Mouse (Mus musculus): ENCODE measurements around the gene Ntrk3. TPM values are rescaled to one million over a fixed set of nuclear protein-coding genes. Genes with fewer than 3 reads are reported as not detected.

Ntrk3 gene
- polyA plus RNA-seq, 1 experiment from 2014 or later, result 1.2 TPM

DNA sequence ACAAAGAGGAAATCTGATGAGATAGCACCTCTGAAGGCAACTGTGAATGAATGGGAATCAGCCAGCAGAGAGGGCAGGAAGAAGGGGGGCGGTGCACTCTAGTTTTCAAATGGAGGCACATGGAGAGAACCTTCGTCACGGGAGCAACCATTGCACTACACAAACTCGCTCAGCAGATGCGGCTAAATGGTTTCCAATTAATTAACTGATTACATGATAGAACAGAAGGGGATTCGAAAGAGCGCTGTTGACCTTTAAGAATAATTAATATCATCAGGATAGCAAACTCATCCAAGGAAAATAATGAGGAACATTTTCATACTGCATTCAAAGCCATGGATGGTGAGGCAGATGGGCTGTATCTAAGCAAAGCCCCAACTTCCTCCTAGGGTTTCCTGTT lies 244.2 kb downstream of the Ntrk3 start:
- 92% methylated on average over 7 of the region's 7 CpGs for WGBS
- H3K4me1 ChIP-seq (replicated peaks; ENCODE audit: control insufficient read depth, insufficient read depth, low read length), result no peaks in the 10 kb centered on the region
- H3K27ac ChIP-seq (ENCODE audit: low read depth, low read length), result no peak overlapping the region
- no peak overlapping the region for H3K4me2 ChIP-seq (replicated peaks; ENCODE audit: low read depth)
- H3K9me3 ChIP-seq (ENCODE audit: control insufficient read depth), result no peaks in the 10 kb centered on the region
- H3K9ac ChIP-seq (ENCODE audit: low read depth, low read length), result no peak overlapping the region
- ATAC-seq, result no peak
- no peak for TF ChIP-seq CTCF (IDR thresholded peaks at IDR 0.05; ENCODE audit: low read depth)
- no peak overlapping the region for H3K4me3 ChIP-seq (ENCODE audit: low read depth, low read length)
- H3K36me3 ChIP-seq (ENCODE audit: control insufficient read depth, insufficient read depth), result no peaks in the 10 kb centered on the region
- no peaks in the 10 kb centered on the region for H3K27me3 ChIP-seq (replicated peaks; ENCODE audit: control insufficient read depth, insufficient read depth, low read length)

DNA sequence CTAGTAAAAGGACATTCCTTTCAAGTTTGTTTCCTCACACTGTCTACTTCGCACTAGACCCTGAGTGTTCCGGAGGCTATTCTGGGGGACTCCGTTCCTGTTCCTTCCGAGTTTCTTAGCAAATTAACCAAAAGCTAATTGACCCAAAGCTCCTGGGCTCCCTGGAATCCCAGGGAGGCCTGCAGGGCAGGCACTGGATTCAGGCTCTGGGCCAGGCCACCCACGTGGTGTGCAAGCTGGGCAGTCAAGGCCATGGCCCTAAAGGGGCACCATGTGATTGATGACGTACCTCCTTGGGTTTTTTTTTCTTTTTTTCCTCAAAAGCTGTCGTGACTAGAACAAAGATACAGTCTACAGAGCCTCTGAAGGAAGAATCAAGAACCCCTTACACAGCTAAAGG lies 246.6 kb downstream of the Ntrk3 start:
- TF ChIP-seq CTCF (IDR thresholded peaks at IDR 0.05; ENCODE audit: low read depth), result no peak
- 46% methylated on average over 7 of the region's 7 CpGs for WGBS
- H3K9me3 ChIP-seq (ENCODE audit: control insufficient read depth), result no peaks in the 10 kb centered on the region
- no peaks in the 10 kb centered on the region for H3K27me3 ChIP-seq (replicated peaks; ENCODE audit: control insufficient read depth, insufficient read depth, low read length)
- H3K4me2 ChIP-seq (replicated peaks; ENCODE audit: low read depth), result no peak overlapping the region
- H3K9ac ChIP-seq (ENCODE audit: low read depth, low read length), result no peak overlapping the region
- no peak overlapping the region for H3K4me3 ChIP-seq (ENCODE audit: low read depth, low read length)
- H3K27ac ChIP-seq (ENCODE audit: low read depth, low read length), result no peak overlapping the region
- no peaks in the 10 kb centered on the region for H3K36me3 ChIP-seq (ENCODE audit: control insufficient read depth, insufficient read depth)
- no peaks in the 10 kb centered on the region for H3K4me1 ChIP-seq (replicated peaks; ENCODE audit: control insufficient read depth, insufficient read depth, low read length)
- no peak for ATAC-seq

DNA sequence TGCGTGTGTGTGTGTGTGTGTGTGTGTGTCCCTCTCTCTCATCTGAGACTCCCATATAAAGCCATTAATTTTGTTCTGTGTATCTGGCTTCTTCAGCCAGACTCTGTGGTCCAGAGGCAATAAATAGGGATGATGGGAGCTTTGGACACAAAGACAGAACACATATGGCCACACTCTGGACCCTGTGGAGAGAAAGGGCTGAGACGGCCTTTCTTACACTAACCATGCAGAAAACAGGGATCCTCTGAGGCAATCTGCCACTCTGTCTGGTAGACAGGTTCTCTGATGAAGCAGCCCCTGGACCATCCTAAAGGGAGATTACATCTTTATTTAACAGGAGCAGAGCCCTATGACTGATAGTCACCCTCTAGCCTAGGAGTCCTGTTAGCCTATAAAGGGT lies 253.5 kb downstream of the Ntrk3 start:
- Histone ChIP-seq H3K27me3 (replicated peaks; ENCODE audit: control insufficient read depth, insufficient read depth, low read length) (no peaks in the 10 kb centered on the region), H3K36me3 (ENCODE audit: control insufficient read depth, insufficient read depth) (no peaks in the 10 kb centered on the region), H3K9me3 (ENCODE audit: control insufficient read depth) (no peaks in the 10 kb centered on the region), H3K27ac (ENCODE audit: low read depth, low read length) (no peak overlapping the region), H3K4me1 (replicated peaks; ENCODE audit: control insufficient read depth, insufficient read depth, low read length) (no peaks in the 10 kb centered on the region), H3K4me3 (ENCODE audit: low read depth, low read length) (no peak overlapping the region), H3K9ac (ENCODE audit: low read depth, low read length) (no peak overlapping the region), H3K4me2 (replicated peaks; ENCODE audit: low read depth) (no peak overlapping the region)
- WGBS, result 88% methylated on average over 2 of the region's 2 CpGs
- ATAC-seq, result no peak
- no peak for TF ChIP-seq CTCF (IDR thresholded peaks at IDR 0.05; ENCODE audit: low read depth)

- no peaks in the 10 kb centered on the region for H3K27me3 ChIP-seq (replicated peaks; ENCODE audit: control insufficient read depth, insufficient read depth, low read length)
- no peaks in the 10 kb centered on the region for H3K36me3 ChIP-seq (ENCODE audit: control insufficient read depth, insufficient read depth)
- no peaks in the 10 kb centered on the region for H3K9me3 ChIP-seq (ENCODE audit: control insufficient read depth)
- TF ChIP-seq CTCF (IDR thresholded peaks at IDR 0.05; ENCODE audit: low read depth), result no peak
- H3K4me2 ChIP-seq (replicated peaks; ENCODE audit: low read depth), result no peak overlapping the region
- ATAC-seq, result no peak
- H3K4me3 ChIP-seq (ENCODE audit: low read depth, low read length), result no peak overlapping the region
- 90% methylated on average over 3 of the region's 3 CpGs for WGBS
- H3K9ac ChIP-seq (ENCODE audit: low read depth, low read length), result no peak overlapping the region
- H3K27ac ChIP-seq (ENCODE audit: low read depth, low read length), result no peak overlapping the region
- no peaks in the 10 kb centered on the region for H3K4me1 ChIP-seq (replicated peaks; ENCODE audit: control insufficient read depth, insufficient read depth, low read length)
These were observed 254.1 kb downstream of the Ntrk3 start for GRCm38 (mm10) chr7:78483729-78484128.

GRCm38 (mm10) chr7:78483061-78483460 lies 254.8 kb downstream of the Ntrk3 start:
- TF ChIP-seq CTCF (IDR thresholded peaks at IDR 0.05; ENCODE audit: low read depth), result no peak
- ATAC-seq, result no peak
- Histone ChIP-seq H3K9me3 (ENCODE audit: control insufficient read depth) (no peaks in the 10 kb centered on the region), H3K4me1 (replicated peaks; ENCODE audit: control insufficient read depth, insufficient read depth, low read length) (no peaks in the 10 kb centered on the region), H3K4me3 (ENCODE audit: low read depth, low read length) (no peak overlapping the region), H3K4me2 (replicated peaks; ENCODE audit: low read depth) (no peak overlapping the region), H3K27ac (ENCODE audit: low read depth, low read length) (no peak overlapping the region), H3K9ac (ENCODE audit: low read depth, low read length) (no peak overlapping the region), H3K36me3 (ENCODE audit: control insufficient read depth, insufficient read depth) (no peaks in the 10 kb centered on the region), H3K27me3 (replicated peaks; ENCODE audit: control insufficient read depth, insufficient read depth, low read length) (no peaks in the 10 kb centered on the region)
- 76% methylated on average over 2 of the region's 2 CpGs for WGBS

GRCm38 (mm10) chr7:78478881-78479280 lies 258.9 kb downstream of the Ntrk3 start:
- H3K36me3 ChIP-seq (ENCODE audit: control insufficient read depth, insufficient read depth), result no peaks in the 10 kb centered on the region
- TF ChIP-seq CTCF (IDR thresholded peaks at IDR 0.05; ENCODE audit: low read depth), result no peak
- no peaks in the 10 kb centered on the region for H3K4me1 ChIP-seq (replicated peaks; ENCODE audit: control insufficient read depth, insufficient read depth, low read length)
- H3K4me2 ChIP-seq (replicated peaks; ENCODE audit: low read depth), result no peak overlapping the region
- H3K27ac ChIP-seq (ENCODE audit: low read depth, low read length), result no peak overlapping the region
- 55% methylated on average over 2 of the region's 2 CpGs for WGBS
- no peaks in the 10 kb centered on the region for H3K9me3 ChIP-seq (ENCODE audit: control insufficient read depth)
- no peak overlapping the region for H3K4me3 ChIP-seq (ENCODE audit: low read depth, low read length)
- ATAC-seq, result no peak
- H3K27me3 ChIP-seq (replicated peaks; ENCODE audit: control insufficient read depth, insufficient read depth, low read length), result no peaks in the 10 kb centered on the region
- H3K9ac ChIP-seq (ENCODE audit: low read depth, low read length), result no peak overlapping the region

GRCm38 (mm10) chr7:78471755-78472154 lies 266.1 kb downstream of the Ntrk3 start:
- Histone ChIP-seq H3K4me1 (replicated peaks; ENCODE audit: control insufficient read depth, insufficient read depth, low read length) (no peaks in the 10 kb centered on the region), H3K4me2 (replicated peaks; ENCODE audit: low read depth) (no peak overlapping the region), H3K4me3 (ENCODE audit: low read depth, low read length) (no peak overlapping the region), H3K36me3 (ENCODE audit: control insufficient read depth, insufficient read depth) (no peaks in the 10 kb centered on the region), H3K9me3 (ENCODE audit: control insufficient read depth) (no peaks in the 10 kb centered on the region), H3K9ac (ENCODE audit: low read depth, low read length) (no peak overlapping the region), H3K27me3 (replicated peaks; ENCODE audit: control insufficient read depth, insufficient read depth, low read length) (no peaks in the 10 kb centered on the region), H3K27ac (ENCODE audit: low read depth, low read length) (no peak overlapping the region)
- WGBS, result 84% methylated on average over 4 of the region's 4 CpGs
- no peak for ATAC-seq
- no peak for TF ChIP-seq CTCF (IDR thresholded peaks at IDR 0.05; ENCODE audit: low read depth)

Data from intestine, postnatal 0 days (tissue).